Mouse (Mus musculus) thymus, postnatal 25 days (tissue): Measurements from ENCODE around the gene Hs3st5.
A peak's percentile ranks its signal among the peaks of the same experiment; 100 is the strongest.

Source experiments
- DNase-seq: peaks from one replicate; pipeline ENCODE4 v3.0.0; 2022

The Hs3st5 gene

GRCm38 (mm10) chr10:36805265-36805664 lies 298.7 kb downstream of the Hs3st5 start:
- DNase-seq: no peak

- no peak for DNase-seq
These were observed 299.2 kb downstream of the Hs3st5 start for GRCm38 (mm10) chr10:36805788-36806187.

- no peak for DNase-seq
These were observed 300.4 kb downstream of the Hs3st5 start for GRCm38 (mm10) chr10:36807007-36807406.

- no peak for DNase-seq
These were observed 312.3 kb downstream of the Hs3st5 start for GRCm38 (mm10) chr10:36818867-36819266.

GRCm38 (mm10) chr10:36829079-36829478 lies 322.5 kb downstream of the Hs3st5 start:
- DNase-seq: no peak

GRCm38 (mm10) chr10:36832204-36832603 lies 325.6 kb downstream of the Hs3st5 start:
- no peak for DNase-seq

- peak; percentile 3 for DNase-seq
These were observed 327.6 kb downstream of the Hs3st5 start for GRCm38 (mm10) chr10:36834224-36834623.

GRCm38 (mm10) chr10:36835836-36836516 lies 329.4 kb downstream of the Hs3st5 start:
- no peak for DNase-seq

- DNase-seq: no peak
These were observed 343.6 kb downstream of the Hs3st5 start for GRCm38 (mm10) chr10:36850231-36850630.

GRCm38 (mm10) chr10:36862127-36862895 lies 355.7 kb downstream of the Hs3st5 start:
- DNase-seq: no peak
